Mouse (Mus musculus) neural tube, embryonic 11.5 days (tissue): ENCODE measurements around the gene March7. TPM values are rescaled to one million over a fixed set of nuclear protein-coding genes. Genes with fewer than 3 reads are reported as not detected.

Experiments used
- ATAC-seq: fragments of 200-750 bp; cut with Nextera tagmentation; 2 replicates; pipeline ENCODE4 v1.8.0; 2017; ENCODE audit warnings: moderate number of reproducible peaks, mild to moderate bottlenecking, moderate TSS enrichment, moderate library complexity; ENCODE audit not compliant: insufficient read depth, low FRiP score, low TSS enrichment
- DNase-seq: peaks from one replicate; pipeline ENCODE4 v3.0.0-alpha.2; 2015; ENCODE audit warnings: low spot score
- H3K27ac ChIP-seq: fragments of 300-500 bp; sonication (generic); 2 replicates; pipeline ENCODE4 v1.5.1; 2014; ENCODE audit warnings: low read depth, mild to moderate bottlenecking, low read length
- H3K27me3 ChIP-seq: fragments of 300-500 bp; sonication (generic); 2 replicates; pipeline ENCODE4 v1.6.1; 2014; ENCODE audit warnings: mild to moderate bottlenecking, low read length, mixed read lengths; ENCODE audit not compliant: control insufficient read depth, insufficient read depth
- H3K36me3 ChIP-seq: fragments of 300-500 bp; sonication (generic); 2 replicates; pipeline ENCODE4 v1.6.1; 2014; ENCODE audit warnings: mild to moderate bottlenecking, low read length, moderate library complexity, mixed read lengths; ENCODE audit not compliant: control insufficient read depth, insufficient read depth
- H3K4me1 ChIP-seq: fragments of 300-500 bp; sonication (generic); 2 replicates; pipeline ENCODE4 v1.6.1; 2014; ENCODE audit warnings: low read length, mixed read lengths; ENCODE audit not compliant: control insufficient read depth, insufficient read depth
- H3K4me2 ChIP-seq: fragments of 300-500 bp; sonication (generic); 2 replicates; pipeline ENCODE4 v1.6.1; 2014; ENCODE audit warnings: low read depth, mild to moderate bottlenecking, moderate library complexity
- H3K4me3 ChIP-seq: fragments of 300-500 bp; sonication (generic); 2 replicates; pipeline ENCODE4 v1.5.1; 2014; ENCODE audit warnings: low read depth, low read length
- H3K9ac ChIP-seq: fragments of 300-500 bp; sonication (generic); 2 replicates; pipeline ENCODE4 v1.6.1; 2014; ENCODE audit warnings: mild to moderate bottlenecking, low read length
- H3K9me3 ChIP-seq: fragments of 300-500 bp; sonication (generic); 2 replicates; pipeline ENCODE4 v1.6.1; 2016; ENCODE audit warnings: low read length; ENCODE audit not compliant: control insufficient read depth
- WGBS: fragments of 180-500 bp; shearing (Covaris S2); extraction: QIAGEN DNeasy Blood & Tissue Kit; methylation state at CpG from one replicate; pipeline ENCODE4 v1.1.7; 2014; 5-methylcytosine and 5-hydroxymethylcytosine counted together
- polyA plus RNA-seq: library from polyadenylated mRNA; unstranded; fragments of >200 nt; fragmentation: Nextera tagmentation; extraction: Ambion mirVana; gene quantifications from 2 replicates; pipeline ENCODE4 v1.2.1, GENCODE M21; 2014

March7 gene
- polyA plus RNA-seq, 1 experiment from 2014 or later: 74.6 TPM

- H3K9me3 ChIP-seq: no peaks in the 10 kb centered on the region
- no peak overlapping the region for H3K4me2 ChIP-seq
- H3K27me3 ChIP-seq: peaks cover 7% of the 10 kb centered on the region; the same call in 1 of the 2 replicates
- H3K4me1 ChIP-seq: no peaks in the 10 kb centered on the region
- DNase-seq (no peak), ATAC-seq (no peak)
- H3K9ac ChIP-seq: no peak overlapping the region
- no peak overlapping the region for H3K4me3 ChIP-seq
- H3K27ac ChIP-seq: no peak overlapping the region
- H3K36me3 ChIP-seq: no peaks in the 10 kb centered on the region; the same call in 1 of the 2 replicates
- 88% methylated on average over 6 of the region's 6 CpGs for WGBS
These were observed 5.5 kb upstream of the March7 start for GRCm38 (mm10) chr2:60204162-60204561.

GRCm38 (mm10) chr2:60205795-60206194 is 3.9 kb upstream of the March7 start:
- no peak overlapping the region for H3K4me2 ChIP-seq
- DNase-seq (no peak), ATAC-seq (peak; percentile 65; the same call in 1 of the 2 replicates)
- no peak overlapping the region for H3K9ac ChIP-seq
- no peaks in the 10 kb centered on the region for H3K9me3 ChIP-seq
- H3K4me3 ChIP-seq: no peak overlapping the region
- H3K36me3 ChIP-seq: no peaks in the 10 kb centered on the region; the same call in 1 of the 2 replicates
- 43% methylated on average over 6 of the region's 6 CpGs for WGBS
- H3K27ac ChIP-seq: no peak overlapping the region
- no peaks in the 10 kb centered on the region for H3K4me1 ChIP-seq
- peaks cover 7% of the 10 kb centered on the region; the same call in 1 of the 2 replicates for H3K27me3 ChIP-seq

- Histone ChIP-seq H3K9ac (peak overlapping the region; percentile 93), H3K27me3 (peaks cover 6% of the 10 kb centered on the region; the same call in 1 of the 2 replicates), H3K4me3 (peak overlapping the region; percentile 94), H3K4me1 (peaks cover 11% of the 10 kb centered on the region; the same call in 1 of the 2 replicates), H3K36me3 (no peaks in the 10 kb centered on the region; the same call in 1 of the 2 replicates), H3K27ac (peak overlapping the region; percentile 94), H3K4me2 (peak overlapping the region; percentile 63), H3K9me3 (no peaks in the 10 kb centered on the region)
- peak; percentile 41 for ATAC-seq
- peak; percentile 72 for DNase-seq
- under 1% methylated on average over 29 of the region's 35 CpGs for WGBS
These were observed 520 bp upstream of the March7 start for GRCm38 (mm10) chr2:60209122-60209611.

- 26% methylated on average over 5 of the region's 5 CpGs for WGBS
- peak overlapping the region; percentile 94 for H3K4me3 ChIP-seq
These were observed 1.1 kb downstream of the March7 start for GRCm38 (mm10) chr2:60210821-60211220.

GRCm38 (mm10) chr2:60212488-60212887 is 2.8 kb downstream of the March7 start:
- ATAC-seq: no peak
- Histone ChIP-seq H3K9ac (no peak overlapping the region), H3K27me3 (no peaks in the 10 kb centered on the region), H3K4me1 (peaks cover 11% of the 10 kb centered on the region; the same call in 1 of the 2 replicates), H3K9me3 (no peaks in the 10 kb centered on the region), H3K36me3 (no peaks in the 10 kb centered on the region; the same call in 1 of the 2 replicates), H3K4me3 (no peak overlapping the region), H3K27ac (no peak overlapping the region), H3K4me2 (no peak overlapping the region)
- no peak for DNase-seq

More at GRCm38 (mm10) chr2:60210821-60211220, 1.1 kb downstream of the March7 start:
- Histone ChIP-seq H3K4me2 (peak overlapping the region; percentile 48), H3K9ac (peak overlapping the region; percentile 93), H3K9me3 (no peaks in the 10 kb centered on the region), H3K27ac (no peak overlapping the region), H3K4me1 (peaks cover 11% of the 10 kb centered on the region; the same call in 1 of the 2 replicates), H3K27me3 (no peaks in the 10 kb centered on the region), H3K36me3 (no peaks in the 10 kb centered on the region; the same call in 1 of the 2 replicates)
- ATAC-seq (no peak), DNase-seq (no peak)

GRCm38 (mm10) chr2:60214683-60215082 is 5.0 kb downstream of the March7 start:
- Histone ChIP-seq H3K27me3 (no peaks in the 10 kb centered on the region), H3K4me3 (no peak overlapping the region), H3K9ac (no peak overlapping the region), H3K36me3 (no peaks in the 10 kb centered on the region; the same call in 1 of the 2 replicates), H3K9me3 (no peaks in the 10 kb centered on the region), H3K4me1 (peaks cover 11% of the 10 kb centered on the region; the same call in 1 of the 2 replicates), H3K27ac (no peak overlapping the region), H3K4me2 (no peak overlapping the region)
- 93% methylated on average over 2 of the region's 2 CpGs for WGBS
- ATAC-seq: no peak
- DNase-seq: no peak

- Histone ChIP-seq H3K4me3 (no peak overlapping the region), H3K4me2 (no peak overlapping the region), H3K36me3 (no peaks in the 10 kb centered on the region; the same call in 1 of the 2 replicates), H3K4me1 (peaks cover 3% of the 10 kb centered on the region; the same call in 1 of the 2 replicates), H3K9me3 (no peaks in the 10 kb centered on the region), H3K27me3 (no peaks in the 10 kb centered on the region), H3K27ac (no peak overlapping the region), H3K9ac (no peak overlapping the region)
- no peak for ATAC-seq
- WGBS: 91% methylated on average over 4 of the region's 4 CpGs
- DNase-seq: no peak
These were observed 7.0 kb downstream of the March7 start for GRCm38 (mm10) chr2:60216547-60217153.

GRCm38 (mm10) chr2:60217620-60218019 is 7.9 kb downstream of the March7 start:
- DNase-seq (no peak), ATAC-seq (no peak)
- no peaks in the 10 kb centered on the region for H3K27me3 ChIP-seq
- no peak overlapping the region for H3K4me3 ChIP-seq
- 95% methylated on average over 6 of the region's 6 CpGs for WGBS
- H3K4me2 ChIP-seq: no peak overlapping the region
- H3K27ac ChIP-seq: no peak overlapping the region
- H3K4me1 ChIP-seq: no peaks in the 10 kb centered on the region
- no peaks in the 10 kb centered on the region; the same call in 1 of the 2 replicates for H3K36me3 ChIP-seq
- no peak overlapping the region for H3K9ac ChIP-seq
- H3K9me3 ChIP-seq: no peaks in the 10 kb centered on the region

- Histone ChIP-seq H3K27ac (no peak overlapping the region), H3K36me3 (no peaks in the 10 kb centered on the region), H3K9ac (no peak overlapping the region), H3K4me2 (no peak overlapping the region), H3K4me1 (no peaks in the 10 kb centered on the region), H3K9me3 (no peaks in the 10 kb centered on the region), H3K4me3 (no peak overlapping the region), H3K27me3 (no peaks in the 10 kb centered on the region)
- 58% methylated on average over 6 of the region's 6 CpGs for WGBS
- DNase-seq (no peak), ATAC-seq (no peak)
These were observed 11.5 kb downstream of the March7 start for GRCm38 (mm10) chr2:60221236-60221635.
